Mouse (Mus musculus) A20 (cell line): Measurements from ENCODE around the gene Gm8765.
"Not testable (repeated sequence)": the region's sequence is repeated elsewhere in the genome, so short reads cannot be mapped to it uniquely, and the experiment has no call there.

Source experiments
- DNase-seq: peaks from one replicate; pipeline ENCODE4 v3.0.0-alpha.2; 2011; ENCODE audit warnings: low read depth, low spot score

The Gm8765 gene

GRCm38 (mm10) chr13:50698012-50698411 is at the start of gene Gm8765:
Gene Gm8765, plus strand, starts transcription at chr13:50698312.
- DNase-seq: not testable (repeated sequence)

GRCm38 (mm10) chr13:50648771-50649170 is 49.3 kb upstream of the Gm8765 start:
- not testable (repeated sequence) for DNase-seq

GRCm38 (mm10) chr13:50750282-50750681 is 52.2 kb downstream of the Gm8765 start:
- peak; percentile 6 for DNase-seq

GRCm38 (mm10) chr13:50751732-50752131 is 53.6 kb downstream of the Gm8765 start:
- DNase-seq: no peak

GRCm38 (mm10) chr13:50752961-50753360 is 54.8 kb downstream of the Gm8765 start:
- not testable (repeated sequence) for DNase-seq
